ENCODE assay signal across 21 mouse cellular contexts in genomic region chr3:32490076-32490927, GRCm38 (mm10). TPM values are rescaled to one million over a fixed set of nuclear protein-coding genes. Genes with fewer than 3 reads are reported as not detected.
A peak's percentile ranks its signal among the peaks of the same experiment; 100 is the strongest.
DNase-seq lines count a peak whose midpoint lies in the region; ATAC-seq and TF ChIP-seq lines count a peak whose summit lies in the region.
"Had no signal": no experiment of that assay in that cellular context is flagged by ENCODE, and none has a peak within 500 bp of the region (broad histone marks: within the 10 kb centered on the region; RNA-seq: fewer than 3 reads in every experiment).

No protein-coding gene starts in this region.

- H3K9ac ChIP-seq in CH12.LX (ENCODE audit: insufficient read depth, low read depth): peak overlapping the region; percentile 12
- H3K9ac ChIP-seq in forebrain, embryonic 13.5 days: no peak overlapping the region
- H3K9ac ChIP-seq: embryonic facial prominence, embryonic 13.5 days; hindbrain, embryonic 15.5 days; liver, embryonic 15.5 days; midbrain, embryonic 12.5 days had no signal

- no peaks in the 10 kb centered on the region for H3K9me3 ChIP-seq in CH12.LX (replicated peaks; ENCODE audit: low read length)
- H3K9me3 ChIP-seq in forebrain, embryonic 13.5 days (replicated peaks): no peaks in the 10 kb centered on the region
- H3K9me3 ChIP-seq: embryonic facial prominence, embryonic 13.5 days; forebrain, embryonic 10.5 days; hindbrain, embryonic 15.5 days; liver, embryonic 15.5 days; midbrain, embryonic 12.5 days had no signal

- TF ChIP-seq CTCF in CH12.LX (conservative IDR thresholded peaks at IDR 0.05 in 1 of 2, IDR thresholded peaks at IDR 0.05 in 1 of 2; ENCODE audit: low read depth in 2 of 2, low read length in 2 of 2): no peak

- peak; percentile 33 for DNase-seq in kidney, adult 9 months
- no peak for DNase-seq in kidney, postnatal 4 days
- DNase-seq in A20 (ENCODE audit: low read depth, low spot score) (peak; percentile 91), CH12.LX (ENCODE audit: extremely low read depth) (peak; percentile 93)
- no peak for DNase-seq in right cerebral cortex, adult 18-20 months
- DNase-seq: adrenal gland, postnatal 25 days; cerebellum, adult 2 months; gastrocnemius, postnatal 36 days; heart, postnatal 36 days; kidney, postnatal 25 days; thymus, postnatal 36 days had no signal

- 0 out of 2 replicates have a peak, but pooled peaks have one; percentile 34 for TF ChIP-seq EP300 in CH12.LX (IDR thresholded peaks at IDR 0.05; ENCODE audit: low read length)

- WGBS in forebrain, embryonic 13.5 days: 82% methylated on average over 15 of the region's 15 CpGs

- TF ChIP-seq RAD21 in CH12.LX (IDR thresholded peaks at IDR 0.05; ENCODE audit: low read depth, low read length): no peak

- in situ Hi-C loops in CH12.LX (cut with MboI; ENCODE audit: low pct_ligation_motif_present, low pct_unique_long_range_greater_than_20kb, low sequenced_read_pairs): loop anchor here (10.0 kb wide), 1 partner anchor 116 kb away; no protein-coding TSS in a partner anchor

- H3K27me3 ChIP-seq in CH12.LX (replicated peaks) (no peaks in the 10 kb centered on the region), myocyte (ENCODE audit: control insufficient read depth, insufficient read depth, insufficient read length) (no peaks in the 10 kb centered on the region)
- H3K27me3 ChIP-seq in forebrain, embryonic 13.5 days: no peaks in the 10 kb centered on the region
- H3K27me3 ChIP-seq: embryonic facial prominence, embryonic 13.5 days; hindbrain, embryonic 15.5 days; liver, embryonic 15.5 days had no signal

- H3ac ChIP-seq in myocyte (ENCODE audit: control insufficient read depth, insufficient read length): no peak overlapping the region

- TF ChIP-seq POLR2A in CH12.LX (IDR thresholded peaks at IDR 0.05; ENCODE audit: low read depth, low read length): no peak; the same call in none of the 2 replicates
- no peak for TF ChIP-seq POLR2A in myocyte (IDR thresholded peaks at IDR 0.05; ENCODE audit: insufficient read length, low read depth)

- ATAC-seq in forebrain, embryonic 13.5 days: no peak

- peak overlapping the region; percentile 100 for H3K27ac ChIP-seq in CH12.LX (ENCODE audit: insufficient read depth, low read depth)
- H3K27ac ChIP-seq in forebrain, embryonic 13.5 days: no peak overlapping the region
- H3K27ac ChIP-seq: embryonic facial prominence, embryonic 13.5 days; forebrain, embryonic 10.5 days; hindbrain, embryonic 15.5 days; liver, embryonic 15.5 days; midbrain, embryonic 12.5 days had no signal

- H3K36me3 ChIP-seq in CH12.LX (replicated peaks in 1 of 2; ENCODE audit: control insufficient read depth in 1 of 2, insufficient read depth in 1 of 2, low read length in 1 of 2): no peaks in the 10 kb centered on the region
- H3K36me3 ChIP-seq in myocyte (ENCODE audit: control insufficient read depth, insufficient read depth): no peaks in the 10 kb centered on the region
- no peaks in the 10 kb centered on the region for H3K36me3 ChIP-seq in forebrain, embryonic 13.5 days (ENCODE audit: poor library complexity, severe bottlenecking)
- H3K36me3 ChIP-seq: embryonic facial prominence, embryonic 13.5 days; forebrain, embryonic 10.5 days; hindbrain, embryonic 15.5 days; liver, embryonic 15.5 days; midbrain, embryonic 12.5 days had no signal

- dilution Hi-C loops in CH12.LX (cut with MboI; ENCODE audit: extremely low pct_ligation_motif_present, extremely low pct_unique_long_range_greater_than_20kb, low sequenced_read_pairs): no loop called here

- H3K4me3 ChIP-seq in CH12.LX (replicated peaks in 1 of 3; ENCODE audit: low read depth in 2 of 3, low read length in 2 of 3, poor library complexity in 1 of 3): peak overlapping the region; percentile 11 to 29 (median 26)
- no peak overlapping the region for H3K4me3 ChIP-seq in myocyte
- no peak overlapping the region for H3K4me3 ChIP-seq in forebrain, embryonic 13.5 days
- H3K4me3 ChIP-seq: embryonic facial prominence, embryonic 13.5 days; forebrain, embryonic 10.5 days; hindbrain, embryonic 15.5 days; liver, embryonic 15.5 days; midbrain, embryonic 12.5 days had no signal

- peaks cover 39 to 89% of the 10 kb centered on the region in 2 experiments for H3K4me1 ChIP-seq in CH12.LX (ENCODE audit: control insufficient read depth in 1 of 2, insufficient read depth in 2 of 2)
- H3K4me1 ChIP-seq in forebrain, embryonic 13.5 days: peaks cover under 1% of the 10 kb centered on the region; the same call in 1 of the 2 replicates
- H3K4me1 ChIP-seq: hindbrain, embryonic 15.5 days had no signal

- H3K4me2 ChIP-seq in CH12.LX (ENCODE audit: insufficient read depth, low read depth, poor library complexity, severe bottlenecking): peak overlapping the region; percentile 93
- H3K4me2 ChIP-seq in myocyte (ENCODE audit: low read depth): peak overlapping the region; percentile 62
- no peak overlapping the region for H3K4me2 ChIP-seq in forebrain, embryonic 13.5 days
- H3K4me2 ChIP-seq: embryonic facial prominence, embryonic 13.5 days; heart, embryonic 11.5 days; hindbrain, embryonic 15.5 days; liver, embryonic 15.5 days; midbrain, embryonic 12.5 days had no signal

- H3K79me2 ChIP-seq in CH12.LX (replicated peaks; ENCODE audit: control insufficient read depth, extremely low read depth, insufficient read depth, poor library complexity, severe bottlenecking) (no peaks in the 10 kb centered on the region), myocyte (ENCODE audit: control insufficient read depth, insufficient read depth) (no peaks in the 10 kb centered on the region)

TF ChIP-seq in CH12.LX, 34 proteins besides CTCF, POLR2A, EP300 and RAD21 (continues in another document):
- no peak; the same call in 1 of the 2 replicates for TF ChIP-seq MEF2A (IDR thresholded peaks at IDR 0.05; ENCODE audit: borderline replicate concordance, low read depth, low read length)
- TF ChIP-seq SIN3A (IDR thresholded peaks at IDR 0.05; ENCODE audit: low read length): peak; percentile 83
- TF ChIP-seq PAX5 (IDR thresholded peaks at IDR 0.05; ENCODE audit: low read length): no peak
- peak; percentile 49; the same call in 1 of the 2 replicates for TF ChIP-seq TBP (conservative IDR thresholded peaks at IDR 0.05; ENCODE audit: low read depth, low read length)
- no peak for TF ChIP-seq JUN (IDR thresholded peaks at IDR 0.05; ENCODE audit: insufficient read depth, low read depth, low read length)
- no peak for TF ChIP-seq USF1 (IDR thresholded peaks at IDR 0.05; ENCODE audit: low read depth, low read length)
- no peak for TF ChIP-seq HCFC1 (IDR thresholded peaks at IDR 0.05; ENCODE audit: low read depth, low read length)
- TF ChIP-seq MYC (IDR thresholded peaks at IDR 0.05; ENCODE audit: low read depth, low read length): peak; percentile 93
- 0 out of 2 replicates have a peak, but pooled peaks have one; percentile 30 for TF ChIP-seq MAZ (IDR thresholded peaks at IDR 0.05; ENCODE audit: low read depth, low read length)
- no peak for TF ChIP-seq ZKSCAN1 (IDR thresholded peaks at IDR 0.05; ENCODE audit: borderline replicate concordance, low read depth, low read length)
- peak; percentile 60; the same call in 1 of the 2 replicates for TF ChIP-seq POLR2AphosphoS2 (IDR thresholded peaks at IDR 0.05; ENCODE audit: low read depth, low read length)
- TF ChIP-seq MXI1 (IDR thresholded peaks at IDR 0.05; ENCODE audit: low read depth, low read length): peak; percentile 51
- TF ChIP-seq JUND (conservative IDR thresholded peaks at IDR 0.05; ENCODE audit: low read depth, low read length): no peak

TF ChIP-seq in myocyte, 11 proteins besides CTCF, POLR2A, EP300 and RAD21:
- TF ChIP-seq TCF12 (IDR thresholded peaks at IDR 0.05; ENCODE audit: insufficient read depth, poor library complexity, severe bottlenecking): no peak
- TF ChIP-seq POLR2AphosphoS2 (IDR thresholded peaks at IDR 0.05; ENCODE audit: insufficient read length, low read depth): no peak
- no peak for TF ChIP-seq MYOG (IDR thresholded peaks at IDR 0.05; ENCODE audit: control insufficient read depth in 1 of 3, insufficient read depth in 1 of 3, insufficient read length in 2 of 3, low read depth in 2 of 3)

RNA-seq across cellular contexts. Expression of gene Kcnmb3, which starts 1.7 kb away (rescaled TPM):
- total RNA-seq in CH12.LX (2012; rRNA removed): 1.0 and 1.3 TPM in 2 replicates
- total RNA-seq in CH12.LX (2014; rRNA removed): 2.2 and 2.4 TPM in 2 replicates
- 4.7 and 5.2 TPM in 2 replicates for polyA plus RNA-seq in CH12.LX (2012; ENCODE audit: insufficient read length, low read depth)
- not detected for polyA plus RNA-seq in myocyte (2012; fragmentation: generic; extraction: Trizol)
- polyA plus RNA-seq in forebrain, embryonic 13.5 days (2015; fragmentation: Nextera tagmentation; extraction: Ambion mirVana): 0.14 and 0.18 TPM in 2 replicates
- total RNA-seq: heart, postnatal 36 days had no signal
- polyA plus RNA-seq: cortical plate, adult 2 months; embryonic facial prominence, embryonic 13.5 days; hindbrain, embryonic 15.5 days; limb, embryonic 14.5 days; liver, embryonic 15.5 days had no signal

RNA-seq across cellular contexts. Expression of gene Zfp639, which starts 19.8 kb away (rescaled TPM):
- total RNA-seq in CH12.LX (2012; rRNA removed) (40.9 and 43.2 TPM in 2 replicates), CH12.LX (2014; rRNA removed) (96.3 and 101 TPM in 2 replicates)
- polyA plus RNA-seq in CH12.LX (2012; ENCODE audit: insufficient read length, low read depth) (40.3 and 45.5 TPM in 2 replicates), myocyte (2012; fragmentation: generic; extraction: Trizol) (25.3 TPM)
- polyA plus RNA-seq in forebrain, embryonic 13.5 days (2015; fragmentation: Nextera tagmentation; extraction: Ambion mirVana): 41.0 and 41.1 TPM in 2 replicates

RNA-seq across cellular contexts. Expression of gene Mfn1, which starts 39.0 kb away (rescaled TPM):
- total RNA-seq in CH12.LX (2012; rRNA removed) (16.6 and 18.1 TPM in 2 replicates), CH12.LX (2014; rRNA removed) (25.6 and 37.0 TPM in 2 replicates)
- polyA plus RNA-seq in CH12.LX (2012; ENCODE audit: insufficient read length, low read depth) (27.4 and 43.8 TPM in 2 replicates), myocyte (2012; fragmentation: generic; extraction: Trizol) (17.0 TPM)
- polyA plus RNA-seq in forebrain, embryonic 13.5 days (2015; fragmentation: Nextera tagmentation; extraction: Ambion mirVana): 32.0 and 39.4 TPM in 2 replicates

Comparison
In these comparisons a context has a peak if more than half of its experiments do, and no peak if none do; other contexts are left out.
1. DNase-seq: peak in kidney, adult 9 months (single experiment), A20 (single experiment) and CH12.LX (single experiment); none in kidney, postnatal 4 days (0 of 2) and right cerebral cortex, adult 18-20 months (single experiment).
2. H3K4me3 ChIP-seq: peak in CH12.LX (3 of 3); none in myocyte (single experiment) and forebrain, embryonic 13.5 days (single experiment).